Mouse (Mus musculus) embryonic stem cell, embryonic (primary cell): ENCODE data around the gene Nod1.

Experiments
- CTCF ChIA-PET, 4 experiments: fragments of 300-600 bp in 2 of 4; fragments of 350-600 bp in 2 of 4; sonication (Branson Sonifier 250); formaldehyde crosslinking; loops; one replicate each; lab custom pipeline; 2022; ENCODE audit warnings: inconsistent platforms in 2 of 4; lab: Charles Lee
- POLR2A ChIA-PET, 4 experiments: fragments of 300-600 bp in 2 of 4; fragments of 350-600 bp in 2 of 4; sonication (Branson Sonifier 250); formaldehyde crosslinking; loops; one replicate each; lab custom pipeline; 2022; ENCODE audit warnings: antibody characterized with exemption in 4 of 4, inconsistent platforms in 1 of 4; lab: Charles Lee

Nod1 gene

GRCm38 (mm10) chr6:54957655-54958054 lies 14.8 kb downstream of the Nod1 start:
- POLR2A ChIA-PET = interaction anchor here in 1 of 4 experiments (0.6 kb wide), 1 partner anchor 35 kb away, joined by 3 read pairs; the partner anchor contains the start of gene Ggct
- CTCF ChIA-PET = no interaction called here

DNA sequence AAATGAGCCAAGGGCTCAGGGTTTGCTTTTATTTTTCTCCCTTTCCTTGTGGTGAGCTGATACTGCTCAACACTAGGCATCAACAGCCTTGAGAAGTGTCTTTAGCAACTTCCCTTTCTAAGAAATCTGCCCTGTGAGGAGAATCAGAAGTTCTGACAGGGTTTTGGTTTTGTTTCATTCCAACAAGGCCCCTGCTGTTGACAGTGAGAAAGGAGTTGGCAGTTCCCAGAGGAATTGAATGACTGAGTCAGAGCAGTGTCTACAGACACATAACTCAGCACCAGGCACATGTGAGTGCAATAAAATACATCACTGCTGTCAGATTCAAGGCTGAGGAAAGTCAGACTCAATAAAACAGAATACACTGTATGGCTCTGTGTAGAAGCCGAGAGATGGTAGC lies 16.0 kb downstream of the Nod1 start:
- CTCF ChIA-PET = interaction anchor here in 1 of 4 experiments (0.6 kb wide), 1 partner anchor 215 kb away, joined by 8 read pairs; no protein-coding TSS in a partner anchor

GRCm38 (mm10) chr6:54955949-54956348 lies 16.5 kb downstream of the Nod1 start:
- ChIA-PET CTCF (no interaction called here), POLR2A (interaction anchor here in 1 of 4 experiments (0.6 to 1.2 kb wide), 4 partner anchors 7 to 83 kb away, joined by 3 to 4 read pairs (median 3); no protein-coding TSS in a partner anchor)

More for the DNA sequence above, 16.0 kb downstream of the Nod1 start:
- POLR2A ChIA-PET = interaction anchor here in 1 of 4 experiments (0.6 to 1.2 kb wide), 3 partner anchors 11 to 394 kb away, joined by 3 to 4 read pairs (median 3); no protein-coding TSS in a partner anchor

- ChIA-PET CTCF (interaction anchor here in 1 of 4 experiments (0.6 to 1.1 kb wide), 2 partner anchors 62 to 981 kb away, joined by 3 read pairs; no protein-coding TSS in a partner anchor), POLR2A (interaction anchor here in 2 of 4 experiments (0.6 to 2.5 kb wide), 6 partner anchors 8 to 162 kb away, joined by 3 to 10 read pairs (median 3); no protein-coding TSS in a partner anchor)
Observed at GRCm38 (mm10) chr6:54954659-54955414, 17.6 kb downstream of the Nod1 start.

GRCm38 (mm10) chr6:54953399-54953798 lies 19.0 kb downstream of the Nod1 start:
- CTCF ChIA-PET = interaction anchor here in 2 of 4 experiments (0.7 to 1.3 kb wide), 3 partner anchors 10 to 496 kb away, joined by 3 to 4 read pairs (median 4); partner anchors contain the start of gene Ggct (in 1 of the 2)
- POLR2A ChIA-PET = interaction anchor here in 2 of 4 experiments (1.4 to 2.5 kb wide), 4 partner anchors 9 to 13 kb away, joined by 5 to 10 read pairs (median 6); no protein-coding TSS in a partner anchor

DNA sequence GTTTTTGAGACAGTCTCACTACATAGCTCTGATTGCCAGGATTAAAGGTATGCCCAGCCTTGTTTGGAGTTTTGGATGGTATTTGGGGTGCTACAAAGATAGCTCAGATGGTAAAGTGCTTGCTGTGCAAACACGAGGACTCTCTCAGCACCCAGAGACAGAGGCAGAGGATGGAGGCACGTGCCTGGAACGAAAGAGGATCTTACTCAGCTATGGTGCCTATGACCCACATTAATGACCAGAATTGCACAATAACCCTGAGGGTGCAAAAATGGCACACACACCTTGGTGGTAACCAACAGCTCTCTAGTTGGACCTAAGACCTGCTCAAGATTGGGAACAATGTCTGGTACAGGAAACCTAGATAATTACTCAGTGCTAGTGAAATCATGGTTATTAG lies 19.9 kb downstream of the Nod1 start:
- ChIA-PET CTCF (interaction anchor here in 2 of 4 experiments (0.7 to 1.3 kb wide), 3 partner anchors 9 to 495 kb away, joined by 3 to 4 read pairs (median 4); partner anchors contain the start of gene Ggct (in 1 of the 2)), POLR2A (interaction anchor here in 2 of 4 experiments (0.8 to 2.5 kb wide), 7 partner anchors 8 to 18 kb away, joined by 3 to 10 read pairs (median 5); no protein-coding TSS in a partner anchor)

GRCm38 (mm10) chr6:54948682-54949081 lies 23.7 kb downstream of the Nod1 start:
- ChIA-PET CTCF (no interaction called here), POLR2A (interaction anchor here in 1 of 4 experiments (1.1 kb wide), 1 partner anchor 44 kb away, joined by 4 read pairs; the partner anchor contains the start of gene Ggct)

DNA sequence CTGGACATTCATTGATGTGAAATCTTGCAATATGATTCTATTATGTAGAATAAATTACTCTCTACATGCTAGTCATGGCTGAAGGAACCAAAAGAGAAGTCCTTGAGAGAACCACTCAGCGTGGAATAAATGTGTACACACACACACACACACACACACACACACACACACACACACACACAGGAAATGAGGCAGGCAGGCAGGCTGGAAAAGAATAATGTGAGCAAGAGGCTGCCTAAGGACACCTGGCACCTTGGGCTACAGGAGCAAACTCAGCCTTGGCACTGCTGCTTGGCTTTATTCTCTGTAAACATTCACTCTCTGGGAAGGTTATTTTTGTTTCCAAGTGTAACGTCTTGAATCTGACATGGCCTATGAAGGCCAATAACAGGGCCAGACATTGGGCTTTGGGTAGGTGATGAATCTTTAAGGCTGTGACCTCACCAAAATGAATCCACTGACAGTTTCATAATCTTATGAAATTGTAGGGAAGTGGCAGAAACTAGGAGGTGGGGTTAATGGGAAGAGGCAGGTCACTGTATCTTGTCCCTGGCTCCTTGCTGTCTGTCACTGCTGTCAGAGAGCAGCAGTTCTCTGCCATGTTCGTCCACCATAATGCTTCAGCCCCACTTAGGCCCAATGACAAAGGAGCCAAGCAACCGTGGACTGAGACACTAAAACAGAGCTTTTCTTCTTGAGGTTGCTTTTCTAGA lies 26.0 kb downstream of the Nod1 start:
- POLR2A ChIA-PET = interaction anchor here in 1 of 4 experiments (0.6 to 1.3 kb wide), 4 partner anchors 12 to 844 kb away, joined by 3 to 9 read pairs (median 4); partner anchors contain the start of gene Ggct
- CTCF ChIA-PET = no interaction called here

- ChIA-PET CTCF (interaction anchor here in 2 of 4 experiments (0.7 to 1.1 kb wide), 2 partner anchors 211 to 521 kb away, joined by 3 read pairs; no protein-coding TSS in a partner anchor), POLR2A (interaction anchor here (0.7 to 2.4 kb wide), 7 partner anchors 8 to 76 kb away, joined by 3 to 16 read pairs (median 4); partner anchors contain the start of genes Ggct (in 2 of the 4) and Nod1 (in 1 of the 4))
Observed at GRCm38 (mm10) chr6:54944551-54944950, 27.9 kb downstream of the Nod1 start.

- ChIA-PET POLR2A (interaction anchor here (0.6 to 2.4 kb wide), 15 partner anchors 8 to 223 kb away, joined by 3 to 16 read pairs (median 4); partner anchors contain the start of genes Ggct (in 3 of the 4), Nod1 (in 1 of the 4) and Znrf2 (in 1 of the 4)), CTCF (interaction anchor here in 3 of 4 experiments (0.5 to 1.5 kb wide), 7 partner anchors 9 to 522 kb away, joined by 3 to 9 read pairs (median 3); partner anchors contain the start of gene Ggct (in 1 of the 3))
Observed at GRCm38 (mm10) chr6:54943753-54944152, 28.7 kb downstream of the Nod1 start.

DNA sequence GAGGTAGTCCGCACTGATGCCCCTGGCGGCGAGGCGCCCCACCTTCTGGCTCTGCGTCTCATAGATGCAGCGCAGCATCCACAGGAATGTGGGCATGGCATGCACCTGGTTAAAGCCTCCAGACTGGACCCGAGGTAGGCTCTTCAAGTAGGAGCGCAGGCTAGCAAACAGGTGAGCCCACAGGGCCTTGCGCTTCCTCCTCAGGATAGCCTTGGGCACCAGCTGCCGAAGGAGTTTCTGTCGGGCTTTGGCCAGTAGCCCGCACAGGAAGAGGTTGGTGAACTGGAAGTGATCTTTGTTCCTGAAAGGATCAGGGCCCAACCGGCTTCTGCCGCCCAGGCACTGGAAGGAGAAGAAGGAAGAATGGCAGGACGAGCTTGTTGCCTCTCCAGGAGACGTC lies 29.1 kb downstream of the Nod1 start:
- POLR2A ChIA-PET = interaction anchor here (0.6 to 2.4 kb wide), 12 partner anchors 8 to 224 kb away, joined by 3 to 16 read pairs (median 4); partner anchors contain the start of genes Ggct (in 3 of the 4) and Znrf2 (in 1 of the 4)
- CTCF ChIA-PET = interaction anchor here in 3 of 4 experiments (0.5 to 1.5 kb wide), 7 partner anchors 10 to 285 kb away, joined by 3 to 9 read pairs (median 3); partner anchors contain the start of gene Ggct (in 1 of the 3)

GRCm38 (mm10) chr6:54941149-54941548 lies 31.3 kb downstream of the Nod1 start:
- ChIA-PET CTCF (interaction anchor here in 1 of 4 experiments (0.6 kb wide), 1 partner anchor 705 kb away, joined by 7 read pairs; no protein-coding TSS in a partner anchor), POLR2A (no interaction called here)

DNA sequence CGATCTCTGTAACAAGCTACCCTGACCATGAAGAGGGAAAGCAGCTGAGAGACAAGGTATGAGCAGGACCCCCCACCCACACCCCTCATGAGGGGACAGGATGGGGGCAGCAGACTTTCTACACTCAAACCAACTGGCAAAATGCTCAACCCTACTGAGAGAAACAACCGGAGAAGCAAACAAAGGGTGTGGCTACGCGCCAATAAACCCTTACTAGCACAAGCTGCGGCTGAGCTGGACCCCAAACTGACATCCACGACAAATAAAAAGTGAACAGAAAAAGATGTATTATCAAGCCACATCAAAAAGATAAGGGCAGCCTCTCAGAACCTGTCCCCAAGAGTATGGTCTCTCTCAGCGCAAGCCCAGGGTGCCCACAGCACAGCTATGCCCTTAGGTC lies 32.3 kb downstream of the Nod1 start:
- POLR2A ChIA-PET = interaction anchor here (0.6 to 1.5 kb wide), 8 partner anchors 13 to 144 kb away, joined by 3 to 9 read pairs (median 4); no protein-coding TSS in a partner anchor
- CTCF ChIA-PET = interaction anchor here in 3 of 4 experiments (0.6 to 0.8 kb wide), 3 partner anchors 34 to 234 kb away, joined by 3 read pairs; no protein-coding TSS in a partner anchor

- POLR2A ChIA-PET = interaction anchor here (0.6 to 1.5 kb wide), 9 partner anchors 13 to 1176 kb away, joined by 3 to 9 read pairs (median 3); no protein-coding TSS in a partner anchor
Observed at GRCm38 (mm10) chr6:54939631-54940030, 32.8 kb downstream of the Nod1 start.

DNA sequence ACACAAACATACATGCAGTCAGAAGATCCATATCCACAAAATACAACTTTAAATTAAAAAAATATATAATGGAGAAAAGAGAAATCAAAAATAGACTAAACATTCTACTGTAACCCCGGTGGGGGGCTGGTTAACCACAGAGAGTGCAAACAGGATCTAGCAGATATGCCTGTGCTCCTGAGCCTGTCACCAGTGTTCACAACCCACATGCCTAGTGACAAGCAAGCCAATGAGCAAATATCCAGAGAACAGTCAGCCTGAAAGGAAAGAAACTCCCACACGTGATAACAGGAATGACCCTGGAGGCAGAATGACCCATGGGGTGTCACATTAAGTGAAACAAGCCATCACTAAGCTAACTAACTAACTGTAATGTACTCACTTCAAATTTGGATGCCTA lies 35.9 kb downstream of the Nod1 start:
- CTCF ChIA-PET = no interaction called here
- POLR2A ChIA-PET = interaction anchor here in 2 of 4 experiments (0.9 to 2.3 kb wide), 3 partner anchors 11 to 150 kb away, joined by 3 to 8 read pairs (median 5); partner anchors contain the start of gene Ggct (in 1 of the 2)

More at GRCm38 (mm10) chr6:54939631-54940030, 32.8 kb downstream of the Nod1 start:
- CTCF ChIA-PET = interaction anchor here in 2 of 4 experiments (0.6 to 0.8 kb wide), 2 partner anchors 35 to 130 kb away, joined by 3 read pairs; no protein-coding TSS in a partner anchor

GRCm38 (mm10) chr6:54934930-54935329 lies 37.5 kb downstream of the Nod1 start:
- CTCF ChIA-PET = interaction anchor here in 3 of 4 experiments (0.6 to 0.9 kb wide), 3 partner anchors 14 to 232 kb away, joined by 3 read pairs; no protein-coding TSS in a partner anchor
- POLR2A ChIA-PET = interaction anchor here in 3 of 4 experiments (0.6 to 2.3 kb wide), 12 partner anchors 9 to 235 kb away, joined by 3 to 10 read pairs (median 4); partner anchors contain the start of genes Ggct (in 1 of the 3) and Znrf2 (in 1 of the 3)

- ChIA-PET POLR2A (interaction anchor here in 3 of 4 experiments (0.6 to 2.3 kb wide), 9 partner anchors 9 to 235 kb away, joined by 3 to 10 read pairs (median 4); partner anchors contain the start of genes Ggct (in 1 of the 3) and Znrf2 (in 1 of the 3)), CTCF (interaction anchor here in 1 of 4 experiments (0.9 kb wide), 1 partner anchor 14 kb away, joined by 3 read pairs; no protein-coding TSS in a partner anchor)
Observed at GRCm38 (mm10) chr6:54934313-54934712, 38.1 kb downstream of the Nod1 start.
